Mouse (Mus musculus): ENCODE data around the gene Armc2.

Armc2 gene

DNA sequence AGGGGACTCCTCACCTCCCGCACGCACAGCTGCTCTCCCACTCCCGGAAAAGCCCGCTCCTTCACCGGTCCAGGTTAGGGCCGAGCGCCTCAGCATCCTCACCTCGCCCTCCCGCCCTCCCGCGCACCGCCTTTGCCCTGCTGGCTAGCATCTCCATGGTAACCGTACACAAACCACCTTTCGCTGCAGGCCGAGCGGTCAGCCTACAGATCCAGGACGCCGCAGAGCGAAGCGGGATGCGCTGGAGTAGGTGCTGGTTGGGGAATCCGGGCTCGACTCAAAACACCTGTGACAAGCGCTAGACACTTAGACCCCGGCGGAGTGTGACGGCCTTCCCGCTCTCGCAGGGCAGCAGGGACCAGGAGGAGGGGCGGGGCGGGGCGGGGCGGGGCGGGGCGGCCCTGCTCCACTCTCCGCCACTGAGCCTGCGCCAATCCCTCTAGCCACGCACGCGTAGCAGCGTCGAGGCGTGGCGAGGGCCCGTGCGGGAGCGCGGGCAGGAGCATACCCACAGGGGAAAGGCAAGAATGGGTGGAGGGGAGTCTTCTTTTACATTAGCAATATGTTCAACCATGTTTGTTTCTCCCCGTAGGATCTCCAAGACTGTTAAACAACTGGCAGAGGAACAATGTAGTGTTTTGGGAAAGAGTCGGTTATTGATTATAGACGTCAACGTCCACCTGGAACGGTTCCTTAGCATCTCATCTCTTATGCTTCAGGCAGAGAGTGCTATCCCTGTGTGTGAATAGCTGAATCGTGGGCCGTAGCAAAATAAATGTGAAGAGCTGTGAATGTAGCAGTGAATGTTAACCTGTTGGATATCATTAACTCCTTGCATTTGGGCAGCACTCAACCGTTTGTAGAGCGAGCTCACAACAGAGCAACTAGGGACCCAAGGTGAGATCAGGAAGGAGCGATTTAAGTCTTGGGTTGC is at the start of gene Armc2:
Armc2 (minus strand) TSS at position 427 of the 934 bp plus-strand sequence.
- DNase-seq (ENCODE audit: extremely low spot score, low read depth, low spot score), result no peak

DNA sequence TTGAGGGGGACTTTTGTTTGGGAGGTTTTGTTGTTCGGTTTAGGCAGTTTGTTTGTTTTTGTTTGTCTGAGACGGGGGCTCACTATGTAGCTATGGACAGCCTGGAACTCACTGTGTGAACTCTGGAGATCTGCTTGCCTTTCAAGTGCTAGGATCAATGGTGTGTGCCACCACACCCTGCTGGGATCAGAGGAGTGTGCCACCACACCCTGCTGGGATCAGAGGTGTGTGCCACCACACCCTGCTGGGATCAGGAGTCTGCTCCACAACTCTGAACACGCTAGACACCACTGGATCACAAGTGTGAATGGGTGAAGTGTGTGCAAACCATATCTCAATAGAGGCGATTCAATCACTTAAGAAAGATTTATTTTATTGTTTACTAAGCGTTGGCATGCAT is 46.2 kb upstream of the Armc2 start:
- DNase-seq (ENCODE audit: extremely low spot score, low read depth, low spot score), result no peak

DNA sequence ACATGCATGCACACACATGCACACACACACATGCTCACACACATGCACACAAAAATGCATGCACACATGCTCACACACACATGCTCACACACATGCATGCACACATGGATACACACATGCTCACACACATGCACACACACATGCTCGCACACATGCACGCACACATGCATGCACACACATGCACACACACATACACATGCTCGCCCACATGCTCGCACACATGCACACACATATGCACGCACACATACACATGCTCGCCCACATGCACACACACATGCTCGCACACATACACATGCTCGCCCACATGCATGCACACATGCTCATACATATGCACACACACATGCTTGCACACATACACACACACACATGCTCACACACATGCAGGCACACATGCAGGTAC is 41.3 kb upstream of the Armc2 start:
- no peak for DNase-seq (ENCODE audit: extremely low spot score, low read depth, low spot score)

DNA sequence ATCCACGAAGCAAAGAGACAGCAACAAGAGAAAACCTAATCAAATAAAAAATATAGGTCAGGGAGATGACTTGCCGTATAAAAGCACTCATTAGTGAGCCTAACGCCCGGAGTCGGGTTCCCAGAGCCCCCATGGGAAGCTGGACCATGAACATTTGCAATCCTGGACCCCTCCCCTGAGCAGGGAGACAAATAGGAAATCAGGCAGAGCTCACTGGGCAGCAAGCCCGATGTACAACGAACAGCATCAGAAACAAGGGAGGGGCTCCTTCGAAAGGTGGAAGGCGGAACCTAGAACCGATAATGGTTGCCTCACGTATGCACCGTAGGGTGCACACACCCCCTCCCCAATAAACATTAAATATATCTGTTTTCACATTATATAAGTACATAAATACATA is 39.5 kb upstream of the Armc2 start:
- DNase-seq (ENCODE audit: extremely low spot score, low read depth, low spot score), result no peak

DNA sequence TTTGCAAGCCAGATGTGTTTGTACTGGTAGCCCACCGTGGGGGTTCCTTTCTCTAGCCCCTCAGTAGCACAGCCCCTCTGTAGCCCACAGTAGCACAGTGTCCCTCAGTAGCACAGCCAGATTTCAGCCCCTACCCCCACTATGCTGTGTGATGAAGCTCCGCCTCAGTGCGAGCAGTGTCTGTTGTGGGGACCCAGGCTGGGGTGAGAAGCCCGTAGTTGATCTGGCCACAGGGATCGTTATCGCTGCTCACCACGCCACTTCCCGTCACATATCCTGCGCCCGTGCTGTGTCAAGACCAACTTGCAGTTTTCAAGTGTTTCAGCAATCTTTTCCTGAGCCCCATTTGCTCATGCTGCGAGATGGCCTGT is 39.0 kb upstream of the Armc2 start:
- DNase-seq (ENCODE audit: extremely low spot score, low read depth, low spot score), result no peak

DNA sequence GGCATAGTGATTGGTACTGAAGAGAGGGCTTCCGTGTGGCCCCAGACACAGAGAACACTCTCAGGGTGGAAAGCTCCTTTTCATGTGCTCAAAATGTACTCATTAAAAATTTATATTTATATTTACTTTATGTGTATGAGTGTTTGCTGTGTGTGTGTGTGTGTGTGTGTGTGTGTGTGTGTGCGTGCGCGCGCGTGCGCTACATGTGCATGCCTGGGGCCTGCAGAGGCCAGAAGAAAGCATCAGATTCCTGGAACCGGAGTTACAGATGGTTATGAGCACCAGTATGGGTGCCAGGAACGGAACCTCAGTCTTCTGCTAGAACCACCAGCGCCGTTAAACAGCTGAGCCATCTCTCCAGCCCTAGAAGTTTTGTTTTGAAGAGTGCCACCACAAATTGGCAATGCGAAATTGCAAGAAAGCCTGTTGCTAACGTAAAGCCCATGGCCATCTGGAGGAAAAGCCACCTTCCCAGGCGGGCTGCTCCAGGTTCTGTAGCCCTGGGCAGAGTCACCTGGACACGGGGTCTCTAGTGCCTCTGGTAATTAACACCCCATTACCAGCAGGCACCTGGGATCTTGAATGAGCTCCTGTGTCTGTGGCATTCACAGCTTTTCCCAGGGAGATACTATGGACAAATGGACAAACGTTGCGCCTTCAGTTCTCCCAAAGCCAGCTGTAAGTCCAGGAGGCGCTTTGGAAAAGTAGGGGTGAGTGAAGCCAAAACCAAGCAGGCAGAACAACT is 38.4 kb upstream of the Armc2 start:
- no peak for DNase-seq (ENCODE audit: extremely low spot score, low read depth, low spot score)

DNA sequence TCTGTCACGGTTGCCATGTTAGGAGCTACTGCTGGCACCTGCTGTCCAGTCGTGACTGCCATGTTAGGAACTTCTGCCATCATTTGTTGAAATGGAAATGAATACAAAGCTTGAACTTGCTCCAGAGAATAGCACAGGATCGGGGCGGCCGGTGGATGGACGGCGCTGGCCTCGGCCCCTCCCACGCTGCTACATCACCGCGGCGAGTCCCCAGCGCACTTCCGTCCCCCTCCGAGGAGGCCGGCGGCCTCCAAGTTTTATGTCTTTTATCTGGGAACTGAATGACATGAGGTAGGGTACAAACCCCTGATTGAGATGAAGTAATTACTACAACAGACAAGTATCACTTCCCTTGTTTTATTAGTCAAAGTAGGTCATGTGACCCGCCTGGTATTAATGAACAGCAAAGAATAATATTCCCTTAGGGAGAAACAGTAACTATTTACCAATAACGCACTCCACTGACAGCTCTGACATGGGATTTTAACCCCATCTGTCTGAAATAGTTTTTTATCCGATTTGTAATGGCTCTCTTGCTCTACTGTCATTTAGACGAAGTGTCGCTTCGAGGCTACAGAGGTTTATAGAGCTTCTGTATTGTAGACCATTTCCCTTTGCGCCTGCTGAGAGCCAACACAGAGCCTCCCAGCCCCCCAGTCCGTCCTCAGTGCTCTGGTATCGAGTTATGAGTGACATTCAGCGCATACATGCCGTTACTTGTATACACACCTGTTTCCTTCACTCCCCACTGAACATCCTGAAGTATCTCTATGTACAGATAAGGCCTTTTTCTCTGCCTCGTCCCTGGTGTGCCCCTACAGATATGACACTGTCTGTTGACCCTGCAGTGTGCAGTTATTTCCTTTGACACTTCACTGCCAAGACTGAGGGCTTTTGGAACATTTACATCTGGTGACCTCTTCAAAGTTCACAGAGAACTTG is 37.3 kb upstream of the Armc2 start:
- no peak for DNase-seq (ENCODE audit: extremely low spot score, low read depth, low spot score)

DNA sequence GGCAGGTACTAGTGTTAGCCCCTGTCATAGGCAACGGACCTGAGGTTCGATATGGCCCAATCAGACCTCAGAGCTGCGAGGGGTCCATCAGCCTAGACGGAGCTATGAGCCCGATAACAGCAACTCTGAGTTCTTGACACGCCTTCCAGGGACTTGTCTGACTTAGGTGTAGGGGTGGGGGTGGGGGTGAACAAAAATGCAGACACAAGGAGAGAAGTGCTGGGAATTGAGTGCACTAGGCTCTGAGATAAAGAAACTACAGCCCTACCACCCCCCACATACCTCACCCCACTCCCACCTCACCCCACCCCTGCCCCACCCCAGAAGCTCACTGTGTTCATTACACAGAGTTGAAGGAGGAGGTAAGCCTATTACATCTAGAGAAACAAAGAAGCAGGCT is 32.8 kb upstream of the Armc2 start:
- DNase-seq (ENCODE audit: extremely low spot score, low read depth, low spot score), result no peak

DNA sequence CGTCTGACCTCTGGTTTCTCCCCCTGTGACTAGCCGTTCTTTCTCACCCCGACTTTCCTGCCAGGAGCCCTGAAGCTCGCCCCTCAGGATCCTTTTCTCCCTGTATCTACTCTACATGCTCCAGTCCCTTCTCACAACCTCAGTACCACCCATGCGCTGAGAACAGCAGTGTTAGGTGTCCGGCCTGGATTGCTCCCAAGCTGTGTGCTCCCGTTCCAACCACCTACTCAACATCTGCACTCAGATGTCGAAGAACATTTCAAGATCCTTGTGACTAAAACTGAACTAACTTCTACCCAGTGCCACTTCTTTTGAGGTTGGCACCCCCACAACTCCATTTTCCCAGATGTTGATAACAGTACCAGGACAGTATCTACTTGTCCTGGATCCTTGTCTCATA is 30.4 kb upstream of the Armc2 start:
- no peak for DNase-seq (ENCODE audit: extremely low spot score, low read depth, low spot score)

DNA sequence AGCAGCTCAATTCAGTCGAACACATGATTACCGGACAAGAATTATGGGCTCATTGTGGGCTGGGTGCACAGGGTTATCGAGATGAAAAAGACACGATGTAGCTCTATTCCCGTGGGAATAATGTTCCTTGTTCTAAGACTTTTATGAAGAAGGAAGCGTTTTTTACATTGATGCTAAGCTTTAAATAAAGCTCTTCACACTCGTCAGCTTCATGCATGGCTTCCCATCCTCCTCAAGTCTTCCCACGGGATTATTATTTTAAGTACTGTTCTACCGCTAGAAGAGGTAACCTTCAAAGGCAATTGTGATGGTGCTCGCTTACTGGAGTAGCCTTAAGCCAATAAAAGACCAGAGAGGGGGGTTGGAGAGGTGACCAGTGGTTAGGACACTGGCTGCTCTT is 26.3 kb upstream of the Armc2 start:
- no peak for DNase-seq (ENCODE audit: extremely low spot score, low read depth, low spot score)

DNA sequence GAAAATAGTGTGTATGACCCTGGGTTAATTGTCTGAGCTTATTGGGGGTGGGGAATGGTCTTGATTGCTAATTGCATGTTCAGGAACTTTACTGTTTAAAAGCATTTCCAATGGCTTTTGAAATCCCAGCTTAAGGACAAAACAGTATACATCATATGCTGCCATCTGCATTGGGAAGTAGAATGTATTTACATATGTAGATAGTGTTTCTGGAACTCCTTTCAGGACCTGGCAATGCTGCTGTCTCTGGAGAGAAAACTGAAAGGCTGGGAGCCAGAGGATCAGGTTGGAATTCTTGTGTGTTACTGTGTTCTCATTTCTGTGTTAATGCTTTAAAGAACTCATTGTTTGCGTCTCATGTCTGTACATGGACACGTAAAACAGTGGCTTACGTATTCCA is 25.1 kb upstream of the Armc2 start:
- no peak for DNase-seq (ENCODE audit: extremely low spot score, low read depth, low spot score)

DNA sequence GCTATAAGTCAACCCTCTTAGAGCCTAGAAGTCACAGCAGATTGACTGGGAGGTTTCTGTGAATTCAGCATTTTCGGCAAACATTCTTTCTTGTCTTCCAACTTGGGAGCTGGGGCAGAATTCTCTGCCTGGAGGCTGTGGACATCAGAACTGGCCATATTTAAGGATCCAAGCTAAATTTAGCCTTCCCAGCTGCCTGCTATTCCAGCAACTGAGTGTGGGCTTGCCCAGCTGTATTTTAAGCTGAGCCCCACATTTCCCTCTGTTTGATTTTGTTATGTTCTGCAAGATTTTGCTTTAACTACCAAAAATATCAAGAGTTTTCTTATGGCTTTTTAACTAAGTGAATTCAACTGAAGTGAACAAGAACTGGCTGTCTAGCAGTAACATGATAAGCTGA is 24.6 kb upstream of the Armc2 start:
- DNase-seq (ENCODE audit: extremely low spot score, low read depth, low spot score), result no peak

DNA sequence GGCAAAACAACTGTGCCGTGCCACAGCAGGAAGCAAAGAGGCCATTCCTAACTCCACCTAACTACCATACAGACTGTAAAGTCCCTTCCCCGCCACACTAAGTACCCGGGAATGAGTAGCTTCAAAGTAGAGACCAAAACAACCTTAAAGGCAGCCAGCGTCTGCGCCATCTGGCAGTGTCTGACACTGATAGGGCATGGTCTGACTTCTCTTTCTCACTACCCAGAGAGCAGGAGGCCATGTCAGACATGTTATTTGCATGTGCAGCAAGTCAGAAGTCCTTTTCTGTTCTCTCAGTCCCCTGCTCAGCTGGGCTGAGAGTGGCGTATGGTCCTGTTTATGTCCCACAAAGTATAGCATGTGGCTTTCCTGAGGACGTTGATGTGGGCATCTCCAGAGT is 23.8 kb upstream of the Armc2 start:
- DNase-seq (ENCODE audit: extremely low spot score, low read depth, low spot score), result no peak

DNA sequence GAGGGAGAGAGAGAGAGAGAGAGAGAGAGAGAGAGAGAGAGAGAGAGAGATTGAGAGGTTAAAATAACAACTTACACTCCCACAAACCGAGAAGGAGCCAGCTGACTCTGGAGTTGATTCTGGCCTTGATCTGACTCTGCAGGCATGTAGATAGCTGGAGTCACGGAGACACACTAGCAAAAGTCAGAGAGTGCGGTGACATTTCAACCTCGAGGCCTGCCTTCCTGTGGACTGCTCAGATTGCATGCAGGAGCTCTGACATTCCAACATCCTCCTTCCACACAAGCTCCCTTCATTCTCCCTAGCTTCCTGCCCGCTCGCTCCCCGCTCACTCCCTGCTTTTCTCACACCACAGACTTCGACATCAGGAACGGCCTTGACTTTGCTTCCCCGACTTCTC is 20.3 kb upstream of the Armc2 start:
- DNase-seq (ENCODE audit: extremely low spot score, low read depth, low spot score), result no peak

DNA sequence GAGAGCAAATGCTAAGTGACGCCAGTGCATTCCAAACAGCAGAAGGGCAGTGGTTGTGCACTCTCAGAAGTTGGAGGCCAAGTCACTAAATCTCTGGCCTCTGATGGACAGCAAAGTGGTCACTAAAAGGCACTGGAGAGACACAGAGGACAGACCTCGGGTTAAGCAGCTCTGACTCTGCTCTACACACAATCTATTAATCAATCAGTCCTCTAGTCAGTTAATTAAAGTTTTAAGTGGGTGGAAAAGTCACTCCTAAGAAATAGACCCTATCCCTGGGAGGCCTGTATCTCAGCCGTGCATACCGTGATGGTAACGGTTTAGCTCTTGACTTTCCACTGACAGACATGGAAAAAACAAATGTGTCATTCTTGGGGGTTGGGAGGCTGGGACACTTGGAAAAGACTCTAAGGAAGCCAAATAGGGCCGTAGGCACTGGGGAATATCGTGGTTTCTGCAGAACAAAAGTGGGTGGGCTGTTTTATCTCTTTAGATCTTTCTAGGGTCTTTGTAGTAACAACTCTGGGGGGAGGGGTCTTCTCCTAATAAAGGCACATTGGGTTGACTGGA is 19.1 kb upstream of the Armc2 start:
- no peak for DNase-seq (ENCODE audit: extremely low spot score, low read depth, low spot score)

DNA sequence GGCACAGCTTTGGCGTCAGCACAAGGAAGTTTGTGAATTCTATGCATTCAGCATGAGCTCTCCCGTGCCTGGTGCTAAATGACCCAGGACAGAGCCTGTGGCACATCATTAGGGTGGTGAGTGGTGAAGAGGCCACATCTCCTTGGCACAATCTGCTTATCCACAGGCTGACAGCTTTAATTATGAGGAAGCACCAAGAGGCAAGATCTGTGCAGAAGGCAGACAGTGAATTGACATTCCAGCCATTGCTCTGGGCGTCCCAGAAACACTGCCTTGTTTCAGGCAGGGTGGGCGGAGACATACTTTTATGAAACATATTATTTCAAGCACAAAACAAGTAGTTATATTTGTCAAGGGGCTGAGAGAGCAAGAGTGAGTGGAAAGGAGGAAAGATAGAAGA is 18.6 kb upstream of the Armc2 start:
- no peak for DNase-seq (ENCODE audit: extremely low spot score, low read depth, low spot score)

DNA sequence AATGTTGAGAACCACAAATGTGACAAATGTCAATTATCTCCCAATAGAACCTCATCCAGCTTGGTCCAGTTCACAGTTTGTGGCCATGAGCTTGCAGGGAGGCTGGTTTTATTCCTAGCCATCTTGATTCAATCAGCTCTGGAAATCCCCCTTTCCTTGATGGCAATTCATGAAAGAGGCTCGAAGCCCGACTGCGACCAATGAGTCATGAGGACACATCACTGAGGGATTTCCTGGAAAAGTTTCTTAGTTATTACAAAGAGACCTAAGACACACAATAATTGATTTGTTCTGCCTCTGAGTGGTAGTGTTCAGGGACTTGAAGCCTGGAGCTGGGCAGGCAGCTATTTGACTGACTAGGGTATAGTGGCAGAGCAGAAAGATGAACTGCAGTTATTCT is 15.3 kb upstream of the Armc2 start:
- no peak for DNase-seq (ENCODE audit: extremely low spot score, low read depth, low spot score)

DNA sequence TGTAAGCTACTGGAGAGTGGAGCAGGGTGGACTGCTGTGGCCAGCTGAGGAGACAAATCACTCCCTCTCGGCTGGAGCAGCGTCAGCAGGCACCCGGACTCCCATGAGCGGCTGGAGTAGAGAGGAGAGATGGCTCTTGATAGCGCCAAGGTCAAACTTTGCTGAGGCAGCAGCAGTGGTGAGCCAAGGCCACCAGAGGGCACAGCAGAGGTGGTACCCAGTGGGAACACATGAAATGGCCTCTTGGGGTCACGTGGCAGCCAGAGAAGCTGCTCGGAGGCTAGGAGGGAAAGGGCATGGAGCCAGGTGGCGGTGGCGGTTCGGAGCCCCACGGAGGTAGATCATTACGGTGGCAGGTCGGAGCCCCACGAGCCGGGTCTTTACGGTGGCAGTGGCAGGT is 12.8 kb upstream of the Armc2 start:
- no peak for DNase-seq (ENCODE audit: extremely low spot score, low read depth, low spot score)

DNA sequence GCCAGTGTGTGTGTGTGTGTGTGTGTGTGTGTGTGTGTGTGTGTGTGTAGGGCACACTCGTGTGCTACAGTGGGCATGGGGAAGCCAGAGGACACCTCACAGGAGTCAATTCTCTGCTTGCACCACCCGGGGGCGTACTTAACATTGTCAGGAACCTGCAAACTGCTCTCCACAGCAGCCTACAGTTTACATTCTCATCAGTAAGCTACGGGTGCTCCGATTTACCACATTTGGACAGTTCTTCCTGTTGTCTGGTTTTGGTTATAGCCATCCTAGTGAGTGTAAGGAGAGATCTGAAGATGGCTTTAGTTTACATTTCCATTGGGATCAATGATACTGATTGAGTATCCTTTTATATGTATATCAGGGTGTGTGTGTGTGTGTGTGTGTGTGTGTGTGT is 11.3 kb upstream of the Armc2 start:
- DNase-seq (ENCODE audit: extremely low spot score, low read depth, low spot score), result no peak

DNA sequence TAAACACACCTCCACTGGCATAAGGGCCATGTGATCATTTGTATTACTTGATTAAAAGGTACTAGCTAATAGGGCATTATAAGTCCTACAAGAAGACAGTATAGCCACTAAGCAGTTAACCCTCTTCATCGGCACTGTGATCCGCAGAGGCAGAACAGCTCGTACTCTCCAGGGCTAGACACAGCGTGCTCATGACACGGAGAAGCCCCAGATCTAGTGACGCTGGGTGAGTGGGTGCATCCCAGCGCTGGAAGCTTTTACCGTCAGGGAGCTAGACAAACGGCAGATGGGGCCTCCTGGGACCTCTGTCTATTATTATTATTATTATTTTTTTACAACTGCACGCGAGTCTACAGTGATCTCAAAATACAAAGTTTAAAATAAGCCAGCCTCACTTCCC is 9.1 kb upstream of the Armc2 start:
- DNase-seq (ENCODE audit: extremely low spot score, low read depth, low spot score), result no peak

DNA sequence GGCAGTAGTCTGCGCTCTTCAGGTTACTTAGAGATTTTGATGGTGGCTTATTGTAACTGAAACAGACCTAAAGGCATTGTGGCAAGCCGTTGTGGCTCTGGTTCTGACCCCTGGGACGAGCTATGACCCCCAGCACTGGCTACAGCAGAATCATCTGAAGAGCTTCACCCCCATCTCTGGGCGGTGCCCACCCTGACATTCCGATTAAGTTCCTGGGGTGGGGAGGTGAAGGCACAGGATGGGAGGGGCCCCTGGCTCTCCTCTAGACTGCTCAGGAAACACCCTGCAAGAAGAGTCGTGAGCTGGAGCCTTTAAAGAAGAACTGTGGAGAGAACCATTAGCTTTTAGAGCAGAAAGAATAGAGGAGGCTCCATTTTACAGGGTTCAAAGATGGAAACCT is 6.2 kb upstream of the Armc2 start:
- DNase-seq (ENCODE audit: extremely low spot score, low read depth, low spot score), result no peak

Data from hindlimb bud, embryonic 11.5 days (tissue).